Mouse (Mus musculus) neural tube, embryonic 13.5 days (tissue): Measurements from ENCODE around the gene Tmprss3. TPM values are rescaled to one million over a fixed set of nuclear protein-coding genes. Genes with fewer than 3 reads are reported as not detected.

ENCODE experiments used
- ATAC-seq: fragments of 200-750 bp; cut with Nextera tagmentation; 2 replicates; pipeline ENCODE4 v1.8.0; 2017; ENCODE audit warnings: low read depth, mild to moderate bottlenecking, moderate TSS enrichment, moderate library complexity
- H3K27ac ChIP-seq: fragments of 300-500 bp; sonication (generic); replicated peaks from 2 replicates; pipeline ENCODE4 v1.5.1; 2015; ENCODE audit warnings: moderate library complexity, mild to moderate bottlenecking, inconsistent platforms
- H3K27me3 ChIP-seq: fragments of 300-500 bp; sonication (generic); 2 replicates; pipeline ENCODE4 v1.6.1; 2015; ENCODE audit warnings: mild to moderate bottlenecking, inconsistent platforms
- H3K36me3 ChIP-seq: fragments of 300-500 bp; sonication (generic); 2 replicates; pipeline ENCODE4 v1.6.1; 2015; ENCODE audit warnings: mild to moderate bottlenecking, inconsistent platforms
- H3K4me1 ChIP-seq: fragments of 300-500 bp; sonication (generic); replicated peaks from 2 replicates; pipeline ENCODE4 v1.6.1; 2015; ENCODE audit warnings: inconsistent platforms
- H3K4me2 ChIP-seq: fragments of 300-500 bp; sonication (generic); 2 replicates; pipeline ENCODE4 v1.6.1; 2015; ENCODE audit warnings: inconsistent platforms, mild to moderate bottlenecking, moderate library complexity
- H3K4me3 ChIP-seq: fragments of 300-500 bp; sonication (generic); 2 replicates; pipeline ENCODE4 v1.5.1; 2015; ENCODE audit warnings: mild to moderate bottlenecking, inconsistent platforms
- H3K9ac ChIP-seq: fragments of 300-500 bp; sonication (generic); 2 replicates; pipeline ENCODE4 v1.6.1; 2015; ENCODE audit warnings: moderate library complexity, mild to moderate bottlenecking, inconsistent platforms
- H3K9me3 ChIP-seq: fragments of 300-500 bp; sonication (generic); 2 replicates; pipeline ENCODE4 v1.6.1; 2016; ENCODE audit warnings: inconsistent platforms
- WGBS: fragments of 180-500 bp; shearing (Covaris S2); methylation state at CpG from one replicate; pipeline ENCODE4 v1.1.7; 2015; 5-methylcytosine and 5-hydroxymethylcytosine counted together
- polyA plus RNA-seq: library from polyadenylated mRNA; unstranded; fragments of >200 nt; fragmentation: Nextera tagmentation; extraction: Ambion mirVana; gene quantifications from 2 replicates; pipeline ENCODE4 v1.2.1, GENCODE M21; 2015

Tmprss3 gene
- not detected in 2 replicates for polyA plus RNA-seq

GRCm38 (mm10) chr17:31198877-31199276 lies at the start of gene Tmprss3:
TSS of gene Tmprss3 (minus strand) at chr17:31198977.
- Histone ChIP-seq H3K27ac (no peak within 1 kb of the TSS), H3K4me2 (no peak within 1 kb of the TSS), H3K36me3 (no peaks in the 10 kb centered on the region), H3K9me3 (no peaks in the 10 kb centered on the region), H3K4me3 (no peak within 1 kb of the TSS), H3K9ac (no peak within 1 kb of the TSS), H3K27me3 (no peaks in the 10 kb centered on the region), H3K4me1 (no peaks in the 10 kb centered on the region)
- no peak for ATAC-seq
- WGBS, result 85% methylated on average over 11 of the region's 11 CpGs

- Histone ChIP-seq H3K9ac (no peak overlapping the region), H3K4me3 (no peak overlapping the region), H3K27ac (no peak overlapping the region), H3K9me3 (no peaks in the 10 kb centered on the region), H3K27me3 (no peaks in the 10 kb centered on the region), H3K4me1 (no peaks in the 10 kb centered on the region), H3K36me3 (no peaks in the 10 kb centered on the region), H3K4me2 (no peak overlapping the region)
- WGBS, result 31% methylated on average over 5 of the region's 5 CpGs
- no peak for ATAC-seq
Observed at GRCm38 (mm10) chr17:31247144-31247543, 48.4 kb upstream of the Tmprss3 start.

DNA sequence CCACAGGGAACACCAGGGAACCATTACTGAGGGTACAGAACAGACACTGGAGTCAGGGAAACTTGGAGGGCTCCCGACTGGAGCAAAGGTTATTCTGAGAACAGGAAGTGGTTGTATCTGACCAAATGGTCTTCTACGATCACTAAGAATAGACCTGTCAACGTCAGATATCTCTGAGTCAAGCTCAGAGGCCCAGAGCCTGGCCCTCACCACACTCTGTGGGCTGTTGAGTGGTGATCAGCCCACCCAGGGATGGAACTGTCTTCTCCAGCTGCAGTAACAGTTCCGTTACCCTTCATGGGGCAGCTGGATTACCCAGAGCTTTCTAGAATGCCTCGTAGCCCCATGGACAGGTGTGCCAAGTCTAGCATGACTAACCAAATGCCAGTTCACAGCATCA lies 46.5 kb upstream of the Tmprss3 start:
- 82% methylated on average over 5 of the region's 5 CpGs for WGBS
- H3K27me3 ChIP-seq, result no peaks in the 10 kb centered on the region
- H3K4me1 ChIP-seq, result no peaks in the 10 kb centered on the region
- no peaks in the 10 kb centered on the region for H3K36me3 ChIP-seq
- no peak overlapping the region for H3K27ac ChIP-seq
- ATAC-seq, result no peak
- no peaks in the 10 kb centered on the region for H3K9me3 ChIP-seq
- H3K9ac ChIP-seq, result no peak overlapping the region
- no peak overlapping the region for H3K4me2 ChIP-seq
- no peak overlapping the region for H3K4me3 ChIP-seq

- Histone ChIP-seq H3K4me2 (no peak overlapping the region), H3K4me3 (no peak overlapping the region), H3K27ac (no peak overlapping the region), H3K9ac (no peak overlapping the region), H3K4me1 (no peaks in the 10 kb centered on the region), H3K9me3 (no peaks in the 10 kb centered on the region), H3K27me3 (no peaks in the 10 kb centered on the region), H3K36me3 (no peaks in the 10 kb centered on the region)
- WGBS, result 8% methylated on average over 1 of the region's 1 CpGs
- no peak for ATAC-seq
Observed at GRCm38 (mm10) chr17:31242764-31243163, 44.0 kb upstream of the Tmprss3 start.

- no peaks in the 10 kb centered on the region for H3K4me1 ChIP-seq
- no peaks in the 10 kb centered on the region for H3K27me3 ChIP-seq
- H3K9me3 ChIP-seq, result no peaks in the 10 kb centered on the region
- no peak overlapping the region for H3K27ac ChIP-seq
- H3K36me3 ChIP-seq, result no peaks in the 10 kb centered on the region
- WGBS, result 88% methylated on average over 8 of the region's 8 CpGs
- no peak for ATAC-seq
- H3K4me2 ChIP-seq, result no peak overlapping the region
- no peak overlapping the region for H3K9ac ChIP-seq
- H3K4me3 ChIP-seq, result no peak overlapping the region
Observed at GRCm38 (mm10) chr17:31241156-31241555, 42.4 kb upstream of the Tmprss3 start.

GRCm38 (mm10) chr17:31238234-31239020 lies 39.6 kb upstream of the Tmprss3 start:
- Histone ChIP-seq H3K9ac (no peak overlapping the region), H3K9me3 (no peaks in the 10 kb centered on the region), H3K4me1 (no peaks in the 10 kb centered on the region), H3K27ac (no peak overlapping the region), H3K36me3 (no peaks in the 10 kb centered on the region), H3K4me3 (no peak overlapping the region), H3K4me2 (no peak overlapping the region), H3K27me3 (no peaks in the 10 kb centered on the region)
- WGBS, result 86% methylated on average over 7 of the region's 7 CpGs
- no peak for ATAC-seq

DNA sequence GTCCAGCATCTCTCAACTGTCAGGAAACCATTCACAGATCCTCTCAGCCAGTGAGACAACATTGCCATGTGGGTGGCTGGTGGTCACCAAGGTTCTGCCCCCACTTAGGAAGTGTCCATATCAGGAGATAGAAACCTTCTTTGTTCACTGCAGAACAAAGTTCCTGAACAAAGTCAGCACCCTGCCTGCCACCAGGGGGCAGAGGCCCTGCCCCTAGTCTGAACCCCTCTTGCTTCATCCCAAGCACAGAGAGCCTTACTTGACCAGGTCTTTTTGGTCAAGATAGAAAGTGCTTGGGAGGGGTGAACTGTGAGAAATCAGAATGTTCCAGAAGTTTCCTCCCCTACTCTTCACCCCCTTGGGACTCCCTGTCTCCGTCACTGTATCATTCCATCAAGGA lies 37.1 kb upstream of the Tmprss3 start:
- H3K9me3 ChIP-seq, result no peaks in the 10 kb centered on the region
- H3K36me3 ChIP-seq, result no peaks in the 10 kb centered on the region
- 90% methylated on average over 1 of the region's 1 CpGs for WGBS
- no peak overlapping the region for H3K4me2 ChIP-seq
- H3K27ac ChIP-seq, result no peak overlapping the region
- peaks cover 11% of the 10 kb centered on the region; the same call in 1 of the 2 replicates for H3K4me1 ChIP-seq
- no peak overlapping the region for H3K4me3 ChIP-seq
- no peak overlapping the region for H3K9ac ChIP-seq
- no peak for ATAC-seq
- no peaks in the 10 kb centered on the region for H3K27me3 ChIP-seq

- Histone ChIP-seq H3K27me3 (no peaks in the 10 kb centered on the region), H3K36me3 (no peaks in the 10 kb centered on the region), H3K27ac (peak overlapping the region; percentile 29; the same call in 1 of the 2 replicates), H3K4me3 (no peak overlapping the region), H3K4me1 (peaks cover 11% of the 10 kb centered on the region; the same call in 1 of the 2 replicates), H3K9me3 (no peaks in the 10 kb centered on the region), H3K9ac (no peak overlapping the region), H3K4me2 (no peak overlapping the region)
- ATAC-seq, result no peak
- WGBS, result 33% methylated on average over 8 of the region's 8 CpGs
Observed at GRCm38 (mm10) chr17:31232251-31233010, 33.7 kb upstream of the Tmprss3 start.

DNA sequence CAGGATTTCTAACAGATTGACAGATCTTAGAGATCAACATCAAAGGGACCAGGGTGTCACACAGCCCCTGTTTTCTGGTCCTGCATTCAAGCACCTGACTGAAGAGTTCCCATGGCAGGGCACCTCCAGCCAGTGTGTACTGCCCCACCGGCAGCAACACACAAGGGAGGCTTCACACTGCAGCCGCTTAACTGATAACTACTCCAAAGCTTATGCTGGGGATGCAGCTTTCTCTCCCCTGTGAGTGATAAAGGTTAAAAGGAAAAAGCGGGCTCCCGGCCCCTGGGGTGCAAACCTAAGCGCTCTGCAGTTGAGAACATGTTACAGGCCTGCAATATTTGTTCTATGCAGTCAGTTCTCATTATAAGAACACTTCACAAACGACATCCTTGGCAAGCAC lies 33.0 kb upstream of the Tmprss3 start:
- Histone ChIP-seq H3K27ac (peak overlapping the region; percentile 29; the same call in 1 of the 2 replicates), H3K4me2 (no peak overlapping the region), H3K36me3 (no peaks in the 10 kb centered on the region), H3K27me3 (no peaks in the 10 kb centered on the region), H3K4me3 (no peak overlapping the region), H3K9ac (no peak overlapping the region), H3K9me3 (no peaks in the 10 kb centered on the region), H3K4me1 (peaks cover 11% of the 10 kb centered on the region; the same call in 1 of the 2 replicates)
- 61% methylated on average over 6 of the region's 6 CpGs for WGBS
- ATAC-seq, result no peak

DNA sequence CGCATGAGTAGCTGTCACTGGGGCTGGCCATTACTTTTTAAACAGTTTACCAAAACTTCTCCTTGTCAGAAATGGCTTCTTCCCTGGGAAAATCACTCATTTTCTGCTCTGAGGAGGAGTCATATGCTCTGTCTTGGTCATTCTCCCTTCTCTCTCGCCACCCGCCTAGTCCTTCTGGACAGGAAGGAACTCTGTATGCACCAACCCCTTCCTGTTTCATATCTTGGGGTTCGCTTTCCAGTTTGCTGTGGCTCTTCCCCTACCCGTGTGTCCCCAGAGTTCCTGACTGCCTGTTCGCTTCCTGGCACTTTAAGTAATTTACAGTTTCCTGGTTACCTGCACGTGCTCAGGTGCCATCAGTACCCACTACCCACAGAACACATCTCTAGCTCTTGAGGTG lies 28.2 kb upstream of the Tmprss3 start:
- Histone ChIP-seq H3K4me1 (peaks cover 6% of the 10 kb centered on the region; the same call in 1 of the 2 replicates), H3K27me3 (no peaks in the 10 kb centered on the region), H3K36me3 (no peaks in the 10 kb centered on the region), H3K9me3 (no peaks in the 10 kb centered on the region), H3K4me3 (no peak overlapping the region), H3K4me2 (no peak overlapping the region), H3K9ac (no peak overlapping the region), H3K27ac (no peak overlapping the region)
- 85% methylated on average over 7 of the region's 7 CpGs for WGBS
- ATAC-seq, result no peak

DNA sequence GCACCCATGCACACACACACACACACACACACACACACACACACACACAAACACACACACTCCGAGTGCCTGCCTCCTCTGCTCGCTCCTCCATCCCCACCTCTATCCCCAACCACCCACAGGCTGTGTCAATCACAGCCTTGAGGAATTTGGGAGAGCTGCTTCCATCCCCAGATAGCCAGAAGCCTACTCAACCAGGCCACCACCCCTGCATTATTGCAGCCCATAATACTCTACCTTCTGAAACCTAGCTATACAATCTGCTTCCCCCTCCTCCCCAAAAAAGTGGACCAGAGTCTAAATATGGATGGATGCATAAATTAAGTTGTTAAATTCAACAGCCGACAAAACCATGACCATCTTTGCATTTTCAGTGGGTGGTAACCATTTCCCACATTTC lies 27.6 kb upstream of the Tmprss3 start:
- no peaks in the 10 kb centered on the region for H3K27me3 ChIP-seq
- no peak overlapping the region for H3K9ac ChIP-seq
- H3K4me2 ChIP-seq, result no peak overlapping the region
- H3K4me3 ChIP-seq, result no peak overlapping the region
- no peak for ATAC-seq
- H3K36me3 ChIP-seq, result no peaks in the 10 kb centered on the region
- no peaks in the 10 kb centered on the region; the same call in 1 of the 2 replicates for H3K4me1 ChIP-seq
- no peaks in the 10 kb centered on the region for H3K9me3 ChIP-seq
- no peak overlapping the region for H3K27ac ChIP-seq
- 80% methylated on average over 3 of the region's 3 CpGs for WGBS

- no peak for ATAC-seq
- 80% methylated on average over 8 of the region's 8 CpGs for WGBS
- Histone ChIP-seq H3K4me2 (no peak overlapping the region), H3K4me1 (no peaks in the 10 kb centered on the region), H3K36me3 (no peaks in the 10 kb centered on the region), H3K4me3 (no peak overlapping the region), H3K9me3 (no peaks in the 10 kb centered on the region), H3K9ac (no peak overlapping the region), H3K27me3 (no peaks in the 10 kb centered on the region), H3K27ac (no peak overlapping the region)
Observed at GRCm38 (mm10) chr17:31224591-31224990, 25.8 kb upstream of the Tmprss3 start.
